Mouse (Mus musculus) myocyte (in vitro differentiated cells): ENCODE results near the gene Foxo1. TPM values are rescaled to one million over a fixed set of nuclear protein-coding genes. Genes with fewer than 3 reads are reported as not detected.

Source experiments
- H3K27me3 ChIP-seq: one replicate; pipeline ENCODE4 v1.6.1; 2011; ENCODE audit not compliant: control insufficient read depth, insufficient read depth, insufficient read length
- H3K36me3 ChIP-seq: one replicate; pipeline ENCODE4 v1.6.1; 2011; ENCODE audit not compliant: control insufficient read depth, insufficient read depth
- H3K4me2 ChIP-seq: one replicate; pipeline ENCODE4 v1.6.1; 2011; ENCODE audit warnings: low read depth, control low read depth
- H3K4me3 ChIP-seq: one replicate; pipeline ENCODE4 v1.5.1; 2011; ENCODE audit warnings: mild to moderate bottlenecking, control low read depth, moderate library complexity
- H3K79me2 ChIP-seq: one replicate; pipeline ENCODE4 v1.6.1; 2011; ENCODE audit not compliant: control insufficient read depth, insufficient read depth
- H3ac ChIP-seq: one replicate; pipeline ENCODE4 v1.6.1; 2011; ENCODE audit not compliant: control insufficient read depth, insufficient read length
- CEBPB ChIP-seq: IDR thresholded peaks from 2 replicates; pipeline ENCODE4 v1.6.1; 2011; ENCODE audit warnings: mild to moderate bottlenecking, moderate library complexity; ENCODE audit not compliant: poor library complexity, insufficient read depth, severe bottlenecking
- E2F4 ChIP-seq: IDR thresholded peaks from one replicate; pipeline ENCODE4 v1.6.1; 2011; ENCODE audit warnings: mild to moderate bottlenecking, control low read depth, moderate library complexity; ENCODE audit not compliant: insufficient read depth
- MAX ChIP-seq: IDR thresholded peaks from one replicate; pipeline ENCODE4 v1.6.1; 2011; ENCODE audit warnings: low read depth, mild to moderate bottlenecking, control low read depth
- MYOD1 ChIP-seq, 3 experiments: IDR thresholded peaks; one replicate each; pipeline ENCODE4 v1.6.1; 2011; ENCODE audit warnings: control low read depth in 2 of 3, low read depth in 2 of 3, mild to moderate bottlenecking in 2 of 3, moderate library complexity in 1 of 3; ENCODE audit not compliant: insufficient read length in 2 of 3, control insufficient read depth in 1 of 3
- MYOG ChIP-seq, 3 experiments: IDR thresholded peaks; one replicate each; pipeline ENCODE4 v1.6.1; 2011; ENCODE audit warnings: control low read depth in 2 of 3, low read depth in 2 of 3, mild to moderate bottlenecking in 2 of 3; ENCODE audit not compliant: insufficient read length in 2 of 3, control insufficient read depth in 1 of 3, insufficient read depth in 1 of 3
- POLR2A ChIP-seq: IDR thresholded peaks from one replicate; pipeline ENCODE4 v1.6.1; 2011; ENCODE audit warnings: low read depth, mild to moderate bottlenecking, control low read depth, moderate library complexity; ENCODE audit not compliant: insufficient read length
- POLR2AphosphoS2 ChIP-seq: IDR thresholded peaks from one replicate; pipeline ENCODE4 v1.6.1; 2011; ENCODE audit warnings: low read depth, control low read depth; ENCODE audit not compliant: insufficient read length
- REST ChIP-seq: IDR thresholded peaks from one replicate; pipeline ENCODE4 v1.6.1; 2011; ENCODE audit warnings: mild to moderate bottlenecking, control low read depth, moderate library complexity; ENCODE audit not compliant: insufficient read depth, insufficient read length
- SRF ChIP-seq: IDR thresholded peaks from one replicate; pipeline ENCODE4 v1.6.1; 2011; ENCODE audit warnings: low read depth; ENCODE audit not compliant: control insufficient read depth, insufficient read length
- TCF12 ChIP-seq: IDR thresholded peaks from one replicate; pipeline ENCODE4 v1.6.1; 2011; ENCODE audit warnings: mild to moderate bottlenecking, control low read depth; ENCODE audit not compliant: poor library complexity, insufficient read depth, severe bottlenecking
- TCF3 ChIP-seq: IDR thresholded peaks from one replicate; pipeline ENCODE4 v1.6.1; 2011; ENCODE audit warnings: low read depth, control low read depth; ENCODE audit not compliant: insufficient read length
- USF1 ChIP-seq: IDR thresholded peaks from one replicate; pipeline ENCODE4 v1.6.1; 2011; ENCODE audit warnings: low read depth, mild to moderate bottlenecking, control low read depth, moderate library complexity
- polyA plus RNA-seq: library from polyadenylated mRNA; unstranded; fragments of >200 nt; fragmentation: generic; extraction: Trizol; gene quantifications from one replicate; pipeline ENCODE4 v1.2.1, GENCODE M21; 2012; ENCODE audit warnings: missing spikeins

The Foxo1 gene
- polyA plus RNA-seq, 1 experiment, result 7.2 TPM

DNA sequence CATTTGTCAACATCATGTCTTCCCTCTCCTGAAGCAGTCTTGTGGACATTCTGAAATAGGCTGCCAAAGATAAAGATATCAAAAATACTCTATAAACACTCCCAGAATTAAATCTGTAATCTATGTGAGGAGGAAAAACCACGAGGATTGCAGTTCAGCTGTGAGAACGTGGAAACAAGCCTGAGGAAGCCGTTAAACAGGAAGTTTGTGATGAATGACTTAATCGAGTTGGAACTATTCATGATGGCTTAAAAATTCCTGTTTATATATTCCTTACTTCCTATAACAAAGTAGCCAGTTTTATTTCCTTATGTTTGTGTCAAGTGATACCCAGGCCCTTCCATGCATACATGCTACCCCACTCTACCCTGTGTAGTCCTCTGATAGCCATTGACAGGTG, 70.6 kb downstream of the Foxo1 start:
- TF ChIP-seq TCF12 (no peak), MYOD1 (IDR thresholded peaks at IDR 0.05; ENCODE audit: control insufficient read depth in 1 of 3, insufficient read length in 2 of 3, low read depth in 2 of 3) (no peak), CEBPB (no peak), E2F4 (no peak), REST (no peak)
- H3K4me2 ChIP-seq, result no peak overlapping the region
- no peak overlapping the region for H3K4me3 ChIP-seq
- H3ac ChIP-seq, result no peak overlapping the region
- peaks cover 84% of the 10 kb centered on the region for H3K79me2 ChIP-seq
- no peaks in the 10 kb centered on the region for H3K36me3 ChIP-seq
- H3K27me3 ChIP-seq, result no peaks in the 10 kb centered on the region

DNA sequence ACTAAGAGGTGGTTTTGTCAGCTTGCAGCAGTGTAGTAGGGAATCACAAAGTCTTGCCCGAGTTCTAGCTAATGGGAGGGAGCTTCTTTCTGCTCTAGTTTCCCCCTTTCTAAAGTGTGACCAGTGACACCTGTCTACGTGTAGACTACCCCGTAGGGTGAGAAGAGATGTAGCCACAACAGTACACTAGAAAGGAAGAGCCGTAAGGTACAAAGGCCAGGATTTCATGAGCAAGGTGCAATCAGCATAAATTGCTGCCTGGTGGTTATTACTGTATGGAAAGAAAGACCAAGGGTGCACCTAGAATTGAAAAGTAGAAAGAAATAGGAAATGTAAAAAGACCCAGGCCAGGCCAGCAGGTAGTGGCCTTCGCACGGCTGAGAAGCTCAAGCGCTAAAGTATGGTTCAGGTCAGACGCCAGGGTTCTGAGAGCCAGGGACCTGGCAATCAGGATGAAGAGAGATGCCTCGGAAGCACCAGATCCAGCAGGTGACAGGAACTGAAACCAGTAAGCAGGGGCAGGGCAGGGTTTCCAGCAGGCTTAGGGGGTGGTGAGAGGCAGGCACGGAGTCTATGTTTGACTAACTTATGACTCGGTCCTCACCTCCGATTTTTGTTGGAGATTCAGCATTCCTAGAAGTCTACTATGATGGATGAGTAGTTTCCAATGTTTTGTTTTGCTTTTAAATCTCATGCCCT, 72.3 kb downstream of the Foxo1 start:
- Histone ChIP-seq H3K36me3 (no peaks in the 10 kb centered on the region), H3K4me3 (no peak overlapping the region), H3K27me3 (no peaks in the 10 kb centered on the region), H3K4me2 (no peak overlapping the region), H3K79me2 (peaks cover 71% of the 10 kb centered on the region), H3ac (no peak overlapping the region)
- TF ChIP-seq MYOD1 (IDR thresholded peaks at IDR 0.05; ENCODE audit: control insufficient read depth in 1 of 3, insufficient read length in 2 of 3, low read depth in 2 of 3), result no peak
- no peak for TF ChIP-seq MYOG (IDR thresholded peaks at IDR 0.05; ENCODE audit: control insufficient read depth in 1 of 3, insufficient read depth in 1 of 3, insufficient read length in 2 of 3, low read depth in 2 of 3)
- TF ChIP-seq REST, result no peak
- no peak for TF ChIP-seq E2F4
- TF ChIP-seq POLR2AphosphoS2, result no peak
- TF ChIP-seq SRF, result no peak
- no peak for TF ChIP-seq TCF12
- no peak for TF ChIP-seq TCF3
- TF ChIP-seq USF1, result no peak
- TF ChIP-seq POLR2A, result no peak
- TF ChIP-seq MAX, result no peak
- no peak for TF ChIP-seq CEBPB

DNA sequence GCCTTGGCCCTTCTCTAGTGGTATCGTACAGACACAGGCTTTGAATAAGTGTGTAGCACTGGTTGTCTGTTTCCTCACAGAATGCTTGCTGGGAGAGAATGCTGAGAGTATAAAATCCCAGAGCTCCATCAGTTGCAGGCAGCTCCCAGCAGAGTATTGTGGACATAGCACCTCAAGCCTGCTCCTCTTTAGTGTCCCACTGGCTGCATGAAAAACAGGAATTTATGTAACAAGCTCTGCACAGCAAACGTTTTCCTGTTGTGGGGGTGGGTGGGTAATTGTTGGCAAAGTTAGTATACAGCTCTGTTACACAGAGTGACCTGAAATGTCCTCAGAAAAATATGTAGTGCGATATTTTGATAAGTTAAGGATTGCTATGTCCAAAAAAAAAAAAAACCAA, 74.1 kb downstream of the Foxo1 start:
- Histone ChIP-seq H3K27me3 (no peaks in the 10 kb centered on the region), H3ac (no peak overlapping the region), H3K4me2 (no peak overlapping the region), H3K79me2 (peaks cover 63% of the 10 kb centered on the region), H3K4me3 (no peak overlapping the region), H3K36me3 (no peaks in the 10 kb centered on the region)
- TF ChIP-seq CEBPB (no peak), USF1 (no peak), POLR2AphosphoS2 (no peak), TCF12 (no peak), MAX (no peak), TCF3 (no peak), MYOG (IDR thresholded peaks at IDR 0.05; ENCODE audit: control insufficient read depth in 1 of 3, insufficient read depth in 1 of 3, insufficient read length in 2 of 3, low read depth in 2 of 3) (no peak), POLR2A (no peak), MYOD1 (IDR thresholded peaks at IDR 0.05; ENCODE audit: control insufficient read depth in 1 of 3, insufficient read length in 2 of 3, low read depth in 2 of 3) (no peak), REST (no peak), E2F4 (no peak), SRF (no peak)

DNA sequence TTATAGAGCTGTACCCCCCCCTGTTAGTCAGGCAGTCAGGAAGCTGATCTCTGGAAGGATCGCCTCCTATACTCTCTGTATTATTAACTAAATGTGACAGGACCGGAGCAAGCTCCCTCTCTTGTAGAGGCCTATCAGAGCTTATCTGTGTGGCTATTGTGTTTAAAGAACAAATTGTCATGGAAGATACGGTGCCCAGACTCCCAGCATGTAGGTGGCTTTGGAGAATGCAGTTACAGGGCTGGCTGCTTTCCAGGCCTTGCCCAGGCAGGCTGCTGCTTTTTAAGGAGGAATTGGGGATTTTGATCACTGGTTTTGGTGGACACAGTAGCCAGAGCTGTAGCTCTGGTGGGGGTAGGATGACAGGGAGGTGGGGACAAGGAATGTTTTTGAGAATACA, 74.7 kb downstream of the Foxo1 start:
- H3K79me2 ChIP-seq, result peaks cover 57% of the 10 kb centered on the region
- H3K27me3 ChIP-seq, result no peaks in the 10 kb centered on the region
- H3K4me3 ChIP-seq, result no peak overlapping the region
- H3ac ChIP-seq, result no peak overlapping the region
- TF ChIP-seq E2F4 (no peak), MYOG (IDR thresholded peaks at IDR 0.05; ENCODE audit: control insufficient read depth in 1 of 3, insufficient read depth in 1 of 3, insufficient read length in 2 of 3, low read depth in 2 of 3) (no peak), REST (no peak), MAX (no peak), USF1 (no peak), MYOD1 (IDR thresholded peaks at IDR 0.05; ENCODE audit: control insufficient read depth in 1 of 3, insufficient read length in 2 of 3, low read depth in 2 of 3) (no peak), TCF12 (no peak), TCF3 (no peak), POLR2A (no peak), POLR2AphosphoS2 (no peak), SRF (no peak), CEBPB (no peak)
- H3K4me2 ChIP-seq, result no peak overlapping the region
- no peaks in the 10 kb centered on the region for H3K36me3 ChIP-seq
